In the genomic region with DNA sequence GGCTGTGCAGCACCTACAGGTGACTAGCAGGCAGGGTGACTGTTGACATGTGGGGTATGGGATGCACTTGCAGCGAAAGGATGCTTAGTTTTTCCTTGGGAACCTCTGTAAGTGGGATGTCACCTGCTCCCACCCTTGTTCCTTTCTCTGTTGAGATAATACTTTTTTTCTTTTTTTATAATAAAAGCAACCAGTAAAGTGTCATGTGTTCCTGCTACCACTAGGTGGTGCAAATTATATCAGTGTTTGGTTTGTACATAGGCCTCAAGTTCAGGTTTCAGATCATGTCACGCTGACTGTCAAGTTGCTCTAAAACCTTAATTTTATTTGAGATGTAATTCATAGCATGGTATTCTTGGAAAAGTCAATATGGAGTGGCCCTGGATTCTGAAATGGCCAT, we compare ENCODE assay signal across 8 mouse cellular contexts. TPM values are rescaled to one million over a fixed set of nuclear protein-coding genes. Genes with fewer than 3 reads are reported as not detected.
DNase-seq lines count a peak whose midpoint lies in the region; ATAC-seq lines count a peak whose summit lies in the region.

No protein-coding gene starts in this region.

- no peak overlapping the region for H3K27ac ChIP-seq in kidney, embryonic 14.5 days (ENCODE audit: low read depth, low read length)

- no peak overlapping the region for H3K9ac ChIP-seq in kidney, embryonic 14.5 days (ENCODE audit: low read depth, low read length)

- no peaks in the 10 kb centered on the region for H3K27me3 ChIP-seq in kidney, embryonic 14.5 days (ENCODE audit: control insufficient read depth, insufficient read depth, low read length)

- WGBS in kidney, embryonic 14.5 days: 54% methylated on average over 2 of the region's 2 CpGs

- H3K4me3 ChIP-seq in kidney, embryonic 14.5 days (ENCODE audit: low read length): no peak overlapping the region

- no peaks in the 10 kb centered on the region for H3K4me1 ChIP-seq in kidney, embryonic 14.5 days (ENCODE audit: control insufficient read depth, insufficient read depth, low read length)

- DNase-seq in kidney, adult 9 months: peak; percentile 40
- peak; percentile 57 for DNase-seq in CD4-positive, CD25-positive, alpha-beta regulatory T cell, adult 2 months (ENCODE audit: low read depth, low spot score)
- peak; percentile 53 for DNase-seq in adipocyte (ENCODE audit: low spot score)
- peak; percentile 22 for DNase-seq in kidney, postnatal 14 days
- DNase-seq in adrenal gland, adult 8-10 months: no peak
- no peak for DNase-seq in left cerebral cortex, adult 18-20 months (ENCODE audit: low spot score in 2 of 2)
- no peak for DNase-seq in adrenal gland, postnatal 10 days

- H3K36me3 ChIP-seq in kidney, embryonic 14.5 days (ENCODE audit: control insufficient read depth, insufficient read depth, low read length): peaks cover 61% of the 10 kb centered on the region; the same call in 1 of the 2 replicates

- no peak overlapping the region for H3K4me2 ChIP-seq in kidney, embryonic 14.5 days (replicated peaks; ENCODE audit: low read depth, low read length)

- ATAC-seq in kidney, embryonic 14.5 days (ENCODE audit: low FRiP score, low TSS enrichment): no peak

- no peaks in the 10 kb centered on the region for H3K9me3 ChIP-seq in kidney, embryonic 14.5 days (ENCODE audit: control insufficient read depth, low read length)

RNA-seq across cellular contexts. Expression of gene Myo1a, which starts 10.3 kb away (rescaled TPM):
- polyA plus RNA-seq in kidney, embryonic 14.5 days (2014; fragmentation: Nextera tagmentation; extraction: Ambion mirVana): 0.20 and 0.45 TPM in 2 replicates
- total RNA-seq in adrenal gland, adult 8-10 months (2022): 10 to 100 TPM in 2 of 4 experiments, under 1 TPM in 2; 0.75 to 72.1 (median 30.0) TPM
- under 1 TPM; 0.77 to 0.88 TPM for total RNA-seq in left cerebral cortex, adult 18-20 months (2021)
- total RNA-seq in adrenal gland, postnatal 10 days (2021): 1 to 10 TPM; 1.0 to 2.2 TPM

RNA-seq across cellular contexts. Expression of gene Nab2, which starts 26.3 kb away (rescaled TPM):
- 19.0 and 19.8 TPM in 2 replicates for polyA plus RNA-seq in kidney, embryonic 14.5 days (2014; fragmentation: Nextera tagmentation; extraction: Ambion mirVana)
- 10 to 100 TPM; 20.0 to 33.6 (median 26.8) TPM for total RNA-seq in adrenal gland, adult 8-10 months (2022)
- total RNA-seq in left cerebral cortex, adult 18-20 months (2021): 10 to 100 TPM; 58.2 to 71.7 TPM
- 10 to 100 TPM; 19.0 to 24.8 TPM for total RNA-seq in adrenal gland, postnatal 10 days (2021)

RNA-seq across cellular contexts. Expression of gene Nemp1, which starts 27.9 kb away (rescaled TPM):
- 7.6 and 12.4 TPM in 2 replicates for polyA plus RNA-seq in kidney, embryonic 14.5 days (2014; fragmentation: Nextera tagmentation; extraction: Ambion mirVana)
- total RNA-seq in adrenal gland, adult 8-10 months (2022): 10 to 100 TPM in 2 of 4 experiments, 1 to 10 TPM in 2; 6.3 to 10.6 (median 9.6) TPM
- 1 to 10 TPM; 4.6 to 5.1 TPM for total RNA-seq in left cerebral cortex, adult 18-20 months (2021)
- total RNA-seq in adrenal gland, postnatal 10 days (2021): 1 to 10 TPM; 7.8 to 9.4 TPM

RNA-seq across cellular contexts. Expression of gene Tac2, which starts 29.6 kb away (rescaled TPM):
- polyA plus RNA-seq in kidney, embryonic 14.5 days (2014; fragmentation: Nextera tagmentation; extraction: Ambion mirVana): 1.6 and 2.8 TPM in 2 replicates
- not detected for total RNA-seq in adrenal gland, adult 8-10 months (2022)
- total RNA-seq in left cerebral cortex, adult 18-20 months (2021): 10 to 100 TPM; 16.4 to 17.1 TPM
- total RNA-seq in adrenal gland, postnatal 10 days (2021): not detected

RNA-seq across cellular contexts. Expression of gene Zbtb39, which starts 44.7 kb away (rescaled TPM):
- polyA plus RNA-seq in kidney, embryonic 14.5 days (2014; fragmentation: Nextera tagmentation; extraction: Ambion mirVana): 6.9 and 7.6 TPM in 2 replicates
- total RNA-seq in adrenal gland, adult 8-10 months (2022): 10 to 100 TPM; 11.9 to 20.9 (median 15.8) TPM
- 1 to 10 TPM; 9.6 to 9.9 TPM for total RNA-seq in left cerebral cortex, adult 18-20 months (2021)
- total RNA-seq in adrenal gland, postnatal 10 days (2021): 10 to 100 TPM; 10.8 to 11.0 TPM

Comparison
In these comparisons a context has a peak if more than half of its experiments do, and no peak if none do; other contexts are left out.
1. DNase-seq: peak in kidney, adult 9 months (single experiment), CD4-positive, CD25-positive, alpha-beta regulatory T cell, adult 2 months (single experiment), adipocyte (single experiment) and kidney, postnatal 14 days (single experiment); none in adrenal gland, adult 8-10 months (single experiment), left cerebral cortex, adult 18-20 months (0 of 2) and adrenal gland, postnatal 10 days (single experiment).